Mouse (Mus musculus) stomach, embryonic 15.5 days (tissue): ENCODE measurements around the gene Adamts17. TPM values are rescaled to one million over a fixed set of nuclear protein-coding genes. Genes with fewer than 3 reads are reported as not detected.
A peak's percentile ranks its signal among the peaks of the same experiment; 100 is the strongest.

Experiments used
- ATAC-seq: fragments of 200-750 bp; cut with Nextera tagmentation; 2 replicates; pipeline ENCODE4 v1.8.0; 2017; ENCODE audit warnings: low read depth, moderate number of reproducible peaks, moderate TSS enrichment; ENCODE audit not compliant: insufficient read depth, low FRiP score
- H3K27ac ChIP-seq: fragments of 300-500 bp; sonication (generic); 2 replicates; pipeline ENCODE4 v1.5.1; 2015; ENCODE audit warnings: mild to moderate bottlenecking, inconsistent platforms
- H3K27me3 ChIP-seq: fragments of 300-500 bp; sonication (generic); replicated peaks from 2 replicates; pipeline ENCODE4 v1.6.1; 2015; ENCODE audit warnings: inconsistent platforms
- H3K36me3 ChIP-seq: fragments of 300-500 bp; sonication (generic); 2 replicates; pipeline ENCODE4 v1.6.1; 2015; ENCODE audit warnings: inconsistent platforms
- H3K4me1 ChIP-seq: fragments of 300-500 bp; sonication (generic); 2 replicates; pipeline ENCODE4 v1.6.1; 2015; ENCODE audit warnings: inconsistent platforms
- H3K4me2 ChIP-seq: fragments of 300-500 bp; sonication (generic); 2 replicates; pipeline ENCODE4 v1.6.1; 2015; ENCODE audit warnings: mild to moderate bottlenecking, inconsistent platforms
- H3K4me3 ChIP-seq: fragments of 300-500 bp; sonication (generic); replicated peaks from 2 replicates; pipeline ENCODE4 v1.5.1; 2015; ENCODE audit warnings: inconsistent platforms
- H3K9ac ChIP-seq: fragments of 300-500 bp; sonication (generic); 2 replicates; pipeline ENCODE4 v1.6.1; 2015; ENCODE audit warnings: inconsistent platforms
- H3K9me3 ChIP-seq: fragments of 300-500 bp; sonication (generic); 2 replicates; pipeline ENCODE4 v1.6.1; 2016; ENCODE audit warnings: inconsistent platforms
- WGBS: fragments of 180-500 bp; shearing (Covaris S2); methylation state at CpG from one replicate; pipeline ENCODE4 v1.1.7; 2015; 5-methylcytosine and 5-hydroxymethylcytosine counted together
- polyA plus RNA-seq: library from polyadenylated mRNA; unstranded; fragments of >200 nt; fragmentation: Nextera tagmentation; extraction: Ambion mirVana; gene quantifications from 2 replicates; pipeline ENCODE4 v1.2.1, GENCODE M21; 2015

Gene Adamts17
- polyA plus RNA-seq, 1 experiment from 2014 or later, result 5.6 TPM

DNA sequence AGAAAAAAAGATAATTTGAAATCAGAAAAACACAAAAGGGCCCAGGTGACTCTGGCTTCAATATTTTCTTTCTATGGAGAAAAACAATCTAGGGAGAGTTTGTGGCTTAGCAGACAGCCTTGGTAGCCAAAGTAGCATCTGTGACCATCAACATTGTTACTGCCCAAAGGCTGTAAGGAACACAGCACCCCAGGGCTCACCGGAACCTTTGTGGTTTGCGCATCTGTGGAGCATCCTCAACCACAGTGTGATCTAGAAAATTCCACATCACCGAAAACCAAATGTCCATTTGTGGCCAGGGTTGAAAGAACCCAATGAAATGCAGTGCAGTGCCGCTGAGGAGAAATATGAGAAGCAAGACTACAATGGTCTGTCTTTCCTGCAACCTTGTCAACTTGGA is 27.2 kb upstream of the Adamts17 start:
- WGBS, result 85% methylated on average over 4 of the region's 4 CpGs
- no peak overlapping the region for H3K4me3 ChIP-seq
- H3K4me2 ChIP-seq, result no peak overlapping the region
- no peak overlapping the region for H3K9ac ChIP-seq
- H3K9me3 ChIP-seq, result no peaks in the 10 kb centered on the region
- no peaks in the 10 kb centered on the region for H3K36me3 ChIP-seq
- H3K27ac ChIP-seq, result no peak overlapping the region
- H3K27me3 ChIP-seq, result no peaks in the 10 kb centered on the region
- 0 out of 2 replicates have a peak, but pooled peaks cover 2% of the 10 kb centered on the region for H3K4me1 ChIP-seq
- ATAC-seq, result no peak

DNA sequence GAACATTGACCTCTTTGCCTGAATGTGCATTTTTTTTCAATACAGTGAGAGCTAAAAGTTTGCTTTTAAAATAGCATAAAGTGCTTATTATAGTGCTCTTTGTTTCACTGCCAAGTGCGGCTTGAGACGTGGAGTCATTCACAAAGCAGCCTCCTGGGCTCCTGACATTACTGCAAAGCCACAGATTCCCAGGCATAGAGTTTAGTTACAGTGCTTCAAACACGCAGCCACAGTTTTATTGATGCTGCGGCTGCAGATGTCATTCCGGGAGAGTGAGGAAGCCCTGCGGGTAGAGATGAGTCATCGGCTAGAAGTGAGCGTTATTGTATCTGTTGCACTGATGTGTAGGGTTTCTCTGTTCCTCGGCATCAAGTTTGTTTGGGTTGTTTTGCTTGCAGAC is 26.8 kb upstream of the Adamts17 start:
- Histone ChIP-seq H3K27me3 (no peaks in the 10 kb centered on the region), H3K27ac (no peak overlapping the region), H3K36me3 (no peaks in the 10 kb centered on the region), H3K4me2 (no peak overlapping the region), H3K9me3 (no peaks in the 10 kb centered on the region), H3K4me3 (no peak overlapping the region), H3K4me1 (0 out of 2 replicates have a peak, but pooled peaks cover 2% of the 10 kb centered on the region), H3K9ac (no peak overlapping the region)
- WGBS, result 42% methylated on average over 9 of the region's 9 CpGs
- no peak for ATAC-seq

DNA sequence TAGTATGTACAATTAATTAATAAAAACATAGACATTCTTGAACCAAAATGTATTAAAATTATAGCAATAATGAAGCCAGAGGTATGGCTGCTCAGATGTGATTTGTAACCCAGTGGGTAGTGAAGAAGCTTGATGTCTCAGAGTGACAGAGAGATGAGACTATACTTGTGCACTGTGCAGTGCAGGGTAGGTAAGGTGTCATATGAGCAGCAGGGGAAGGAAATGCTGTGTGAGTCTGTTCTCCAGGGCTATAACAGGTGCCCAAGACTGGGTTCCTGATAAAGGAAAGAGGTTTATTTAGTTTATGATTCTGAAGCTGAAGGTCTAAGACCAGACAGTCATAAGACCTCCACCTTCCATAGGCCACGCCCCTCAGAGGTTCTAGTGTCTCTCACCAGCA is 26.4 kb upstream of the Adamts17 start:
- Histone ChIP-seq H3K36me3 (no peaks in the 10 kb centered on the region), H3K27me3 (no peaks in the 10 kb centered on the region), H3K9ac (no peak overlapping the region), H3K9me3 (no peaks in the 10 kb centered on the region), H3K4me3 (no peak overlapping the region), H3K4me1 (0 out of 2 replicates have a peak, but pooled peaks cover 2% of the 10 kb centered on the region), H3K4me2 (no peak overlapping the region), H3K27ac (no peak overlapping the region)
- 63% methylated on average over 1 of the region's 1 CpGs for WGBS
- ATAC-seq, result no peak

DNA sequence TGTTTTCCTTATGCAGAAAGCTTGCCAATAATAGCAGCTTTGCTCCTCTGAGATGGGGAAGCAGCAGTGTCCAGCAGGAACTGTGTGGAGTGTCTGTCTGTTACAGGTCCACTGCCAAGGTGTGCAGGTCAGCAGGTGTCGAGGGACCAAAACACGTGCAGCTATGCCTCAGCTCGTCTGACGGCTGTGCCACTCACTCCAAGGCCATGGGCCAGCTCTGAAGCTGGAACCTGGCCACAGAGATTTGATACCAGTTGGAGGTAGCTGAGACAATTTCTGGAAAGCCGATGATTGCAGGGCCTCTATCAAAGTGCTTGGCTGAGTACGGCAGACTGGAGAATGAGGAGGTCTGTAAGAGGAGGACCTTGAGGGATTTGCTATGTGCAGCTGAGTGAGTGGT is 24.0 kb upstream of the Adamts17 start:
- ATAC-seq, result no peak
- H3K4me1 ChIP-seq, result 0 out of 2 replicates have a peak, but pooled peaks cover 2% of the 10 kb centered on the region
- WGBS, result 86% methylated on average over 6 of the region's 6 CpGs
- no peak overlapping the region for H3K4me2 ChIP-seq
- H3K9me3 ChIP-seq, result no peaks in the 10 kb centered on the region
- H3K27ac ChIP-seq, result no peak overlapping the region
- H3K4me3 ChIP-seq, result no peak overlapping the region
- no peaks in the 10 kb centered on the region for H3K27me3 ChIP-seq
- no peaks in the 10 kb centered on the region for H3K36me3 ChIP-seq
- no peak overlapping the region for H3K9ac ChIP-seq

DNA sequence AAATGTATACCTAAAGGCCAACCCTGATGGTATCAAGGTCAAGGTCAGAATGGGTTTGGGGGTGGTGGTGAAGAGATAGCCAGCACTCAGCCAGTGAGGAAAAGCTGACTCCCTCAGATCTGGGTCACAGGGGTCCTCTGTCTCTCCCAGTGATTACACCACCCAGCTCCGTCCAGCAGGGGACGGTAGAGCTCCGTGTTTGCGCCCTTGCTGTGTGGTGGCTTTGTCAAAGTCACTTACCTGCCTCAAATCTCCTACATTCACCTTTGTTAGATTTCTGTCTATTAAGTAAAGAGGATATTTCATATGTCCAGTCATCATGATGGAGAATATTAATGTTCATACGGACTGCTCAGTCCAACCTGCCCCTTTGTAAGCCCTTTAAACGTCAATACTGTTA is 19.5 kb upstream of the Adamts17 start:
- Histone ChIP-seq H3K4me3 (no peak overlapping the region), H3K36me3 (no peaks in the 10 kb centered on the region), H3K27ac (no peak overlapping the region), H3K9ac (no peak overlapping the region), H3K4me2 (no peak overlapping the region), H3K9me3 (no peaks in the 10 kb centered on the region), H3K27me3 (no peaks in the 10 kb centered on the region), H3K4me1 (peaks cover 8% of the 10 kb centered on the region; the same call in 1 of the 2 replicates)
- 27% methylated on average over 6 of the region's 6 CpGs for WGBS
- no peak for ATAC-seq

DNA sequence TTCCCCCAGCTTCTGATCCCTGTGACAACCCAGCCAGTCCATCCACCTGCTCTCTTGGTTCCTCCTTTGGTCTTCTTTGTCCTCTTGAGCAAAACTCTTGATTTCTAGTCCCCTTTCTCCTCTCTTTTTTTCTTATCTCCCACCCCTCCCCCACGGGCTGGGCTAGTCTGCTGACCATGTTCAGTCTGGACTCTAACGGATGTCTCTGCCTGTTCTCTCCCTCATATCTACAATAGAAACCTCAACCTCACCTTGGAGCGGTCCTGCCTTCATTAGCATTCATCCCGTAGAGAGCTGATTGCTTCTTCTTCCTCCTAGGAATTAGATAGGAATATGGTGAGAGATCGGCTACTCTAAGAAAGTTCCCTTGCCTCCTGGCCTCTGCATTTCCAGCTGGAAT is 8.7 kb upstream of the Adamts17 start:
- Histone ChIP-seq H3K4me2 (peak overlapping the region; percentile 37; the same call in 1 of the 2 replicates), H3K9me3 (no peaks in the 10 kb centered on the region), H3K4me1 (peaks cover 15% of the 10 kb centered on the region), H3K4me3 (no peak overlapping the region), H3K27ac (peak overlapping the region; percentile 66), H3K27me3 (no peaks in the 10 kb centered on the region), H3K36me3 (no peaks in the 10 kb centered on the region), H3K9ac (no peak overlapping the region)
- ATAC-seq, result no peak
- 44% methylated on average over 5 of the region's 5 CpGs for WGBS

DNA sequence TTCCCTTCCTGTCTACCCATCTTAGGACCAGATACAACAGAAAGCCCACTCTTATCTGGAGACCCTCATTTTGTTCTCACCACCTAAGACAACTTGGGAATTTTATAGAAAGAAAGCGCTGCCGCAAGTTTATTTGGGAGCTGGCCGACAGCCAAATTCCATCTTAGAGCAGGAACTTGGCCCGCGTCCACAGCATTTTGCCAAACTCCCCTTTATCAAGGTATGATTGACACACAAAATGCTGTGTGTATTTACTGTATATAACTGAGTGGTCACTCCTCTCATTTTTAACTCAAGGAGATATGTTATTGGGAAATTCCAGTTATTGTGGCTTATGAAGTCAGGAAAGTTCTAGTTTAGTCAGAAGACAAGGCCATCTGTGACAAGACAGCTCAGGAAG is 8.2 kb upstream of the Adamts17 start:
- peak; percentile 50; the same call in 1 of the 2 replicates for ATAC-seq
- no peaks in the 10 kb centered on the region for H3K36me3 ChIP-seq
- peak overlapping the region; percentile 37; the same call in 1 of the 2 replicates for H3K4me2 ChIP-seq
- H3K27me3 ChIP-seq, result no peaks in the 10 kb centered on the region
- no peak overlapping the region for H3K9ac ChIP-seq
- 16% methylated on average over 5 of the region's 5 CpGs for WGBS
- no peak overlapping the region for H3K4me3 ChIP-seq
- peaks cover 15% of the 10 kb centered on the region for H3K4me1 ChIP-seq
- peak overlapping the region; percentile 66 for H3K27ac ChIP-seq
- no peaks in the 10 kb centered on the region for H3K9me3 ChIP-seq

DNA sequence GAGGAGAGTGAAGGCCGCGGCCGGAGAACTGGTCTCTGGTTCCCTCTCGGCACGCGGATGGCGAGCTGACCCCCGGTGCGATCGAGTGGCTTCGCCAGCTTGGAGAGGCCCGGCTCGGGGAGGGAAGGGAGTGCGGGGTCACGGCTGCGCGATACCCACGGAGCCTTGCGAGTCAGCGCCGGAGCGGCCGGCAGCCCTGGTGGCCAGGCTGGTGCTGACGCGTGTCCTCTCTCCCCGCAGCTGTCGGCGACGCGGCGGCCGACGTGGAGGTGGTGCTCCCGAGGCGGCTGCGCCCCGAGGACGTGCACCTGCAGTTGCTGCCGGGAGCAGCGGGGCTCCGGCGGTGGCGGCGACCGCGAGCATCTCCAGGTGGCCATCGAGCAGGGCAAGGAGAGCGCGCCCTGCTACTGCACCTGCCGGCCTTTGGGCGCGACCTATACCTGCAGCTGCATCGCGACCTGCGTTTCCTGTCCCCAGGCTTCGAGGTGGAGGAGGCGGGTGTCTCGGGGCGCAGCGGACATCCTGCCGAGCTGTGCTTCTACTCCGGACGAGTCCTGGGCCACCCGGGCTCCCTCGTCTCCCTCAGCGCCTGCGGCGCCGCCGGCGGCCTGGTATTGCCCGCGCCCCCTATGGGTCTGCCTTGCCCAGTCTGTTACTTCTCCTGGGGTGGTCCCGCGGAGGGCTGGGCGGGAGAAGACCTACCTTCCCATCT is 629 bp downstream of the Adamts17 start:
- Histone ChIP-seq H3K36me3 (no peaks in the 10 kb centered on the region), H3K27me3 (no peaks in the 10 kb centered on the region)
- WGBS, result under 1% methylated on average over 67 of the region's 76 CpGs

DNA sequence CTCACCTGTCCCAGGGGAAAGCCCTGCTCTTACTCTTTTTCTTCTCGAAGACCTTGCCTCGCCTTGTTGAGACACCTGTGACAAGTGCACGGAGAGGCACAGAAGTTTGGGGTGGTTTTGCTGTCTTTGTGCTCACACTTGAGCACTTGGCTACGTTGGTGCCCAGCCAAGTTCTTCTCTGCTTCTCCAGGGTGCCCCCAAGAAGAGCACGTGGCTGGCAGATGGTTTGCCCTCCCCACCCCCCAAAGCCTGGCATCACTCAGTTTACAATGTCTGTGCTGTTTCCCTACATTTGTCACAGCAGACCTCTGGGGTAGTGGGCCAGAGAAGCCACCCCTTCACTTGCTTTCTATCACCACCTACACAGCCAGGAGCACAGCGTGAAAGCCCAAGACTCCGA is 1.6 kb downstream of the Adamts17 start:
- Histone ChIP-seq H3K4me1 (peaks cover 26% of the 10 kb centered on the region), H3K9ac (no peak overlapping the region), H3K4me3 (peak overlapping the region; percentile 56; the same call in 1 of the 2 replicates), H3K27ac (no peak overlapping the region), H3K9me3 (no peaks in the 10 kb centered on the region), H3K27me3 (no peaks in the 10 kb centered on the region), H3K36me3 (no peaks in the 10 kb centered on the region), H3K4me2 (peak overlapping the region; percentile 97)
- WGBS, result 80% methylated on average over 7 of the region's 7 CpGs
- no peak for ATAC-seq

More for the DNA sequence above, 629 bp downstream of the Adamts17 start:
- 0 out of 2 replicates have a peak, but pooled peaks have one; percentile 8 for ATAC-seq
- Histone ChIP-seq H3K4me1 (peaks cover 26% of the 10 kb centered on the region), H3K9ac (peak overlapping the region; percentile 4), H3K4me2 (peak overlapping the region; percentile 97), H3K9me3 (no peaks in the 10 kb centered on the region), H3K4me3 (peak overlapping the region; percentile 56), H3K27ac (peak overlapping the region; percentile 72)

DNA sequence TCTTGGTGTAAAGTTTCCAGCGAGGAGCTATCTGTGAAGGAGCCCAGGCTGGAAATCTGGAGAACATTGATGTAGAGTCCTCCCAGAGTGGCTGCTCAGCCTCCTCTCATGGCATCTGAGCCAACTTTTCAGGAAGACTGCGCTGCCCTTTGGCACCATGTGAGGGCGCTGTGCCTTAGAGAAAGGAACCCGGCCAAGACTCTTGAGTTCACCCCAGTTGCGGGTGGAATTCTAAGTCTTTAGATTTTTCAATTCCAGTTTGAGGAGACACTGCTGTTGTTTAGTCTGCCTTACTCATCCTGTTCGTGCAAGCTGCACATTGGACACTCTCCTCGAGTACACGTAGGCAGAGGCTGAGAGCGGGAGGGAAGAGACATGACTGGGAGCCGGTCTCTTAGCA is 2.5 kb downstream of the Adamts17 start:
- Histone ChIP-seq H3K27ac (peak overlapping the region; percentile 79), H3K9me3 (no peaks in the 10 kb centered on the region), H3K4me1 (peaks cover 26% of the 10 kb centered on the region), H3K4me3 (no peak overlapping the region), H3K9ac (no peak overlapping the region), H3K27me3 (no peaks in the 10 kb centered on the region), H3K36me3 (no peaks in the 10 kb centered on the region), H3K4me2 (0 out of 2 replicates have a peak overlapping the region, but pooled peaks have one; percentile 16)
- 24% methylated on average over 10 of the region's 10 CpGs for WGBS
- no peak for ATAC-seq

DNA sequence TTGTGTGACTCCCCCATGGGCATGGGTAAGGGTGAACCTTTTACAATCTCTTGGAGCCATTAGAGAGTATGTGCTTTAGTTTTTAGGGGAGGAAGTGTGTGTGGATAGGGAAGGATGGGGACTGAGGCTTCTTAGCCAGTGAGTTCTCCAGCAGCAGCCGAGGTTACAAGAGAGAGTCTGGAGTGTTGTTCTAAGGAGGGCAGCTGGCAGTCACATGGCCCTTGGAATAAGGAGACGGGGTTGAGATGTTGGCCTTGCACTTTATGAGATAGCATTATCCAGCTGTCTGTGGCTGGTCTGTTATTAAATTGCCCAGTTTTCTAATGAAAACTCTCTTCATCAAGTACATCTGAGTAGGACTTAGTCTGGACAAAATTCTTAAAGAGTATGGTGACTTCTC is 4.3 kb downstream of the Adamts17 start:
- Histone ChIP-seq H3K36me3 (no peaks in the 10 kb centered on the region), H3K4me1 (peaks cover 26% of the 10 kb centered on the region), H3K27ac (no peak overlapping the region), H3K4me3 (no peak overlapping the region), H3K4me2 (no peak overlapping the region), H3K9ac (no peak overlapping the region), H3K9me3 (no peaks in the 10 kb centered on the region), H3K27me3 (no peaks in the 10 kb centered on the region)
- 55% methylated on average over 2 of the region's 2 CpGs for WGBS
- no peak for ATAC-seq

DNA sequence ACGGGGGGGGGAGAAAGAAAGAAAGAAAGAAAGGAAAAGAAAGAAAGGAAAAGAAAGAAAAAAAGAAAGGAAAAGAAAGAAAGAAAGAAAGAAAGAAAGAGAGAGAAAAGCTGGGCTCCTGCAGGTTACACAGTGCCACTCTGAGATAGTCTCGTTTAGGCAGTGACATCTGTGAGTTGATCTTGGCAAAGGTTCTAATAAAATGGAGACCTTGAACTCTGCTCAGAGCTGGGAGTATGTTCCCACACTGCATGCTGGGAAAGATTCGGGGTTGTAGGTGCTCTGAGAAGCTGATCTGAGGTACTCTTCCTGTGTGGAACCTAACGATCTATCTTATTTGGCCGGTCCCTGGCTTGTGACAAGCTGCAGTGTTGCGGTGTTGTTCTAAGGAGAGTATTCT is 7.0 kb downstream of the Adamts17 start:
- ATAC-seq, result no peak
- WGBS, result 70% methylated on average over 6 of the region's 6 CpGs
- no peak overlapping the region for H3K9ac ChIP-seq

More for the DNA sequence above, 7.0 kb downstream of the Adamts17 start:
- H3K4me1 ChIP-seq, result peaks cover 19% of the 10 kb centered on the region
- no peaks in the 10 kb centered on the region for H3K27me3 ChIP-seq
- H3K27ac ChIP-seq, result no peak overlapping the region
- H3K4me3 ChIP-seq, result no peak overlapping the region
- H3K9me3 ChIP-seq, result no peaks in the 10 kb centered on the region
- H3K36me3 ChIP-seq, result no peaks in the 10 kb centered on the region
- no peak overlapping the region for H3K4me2 ChIP-seq
